Mouse (Mus musculus): ENCODE data around the gene Gng5. TPM values are rescaled to one million over a fixed set of nuclear protein-coding genes. Genes with fewer than 3 reads are reported as not detected.
A peak's percentile ranks its signal among the peaks of the same experiment; 100 is the strongest.

The Gng5 gene
- polyA plus RNA-seq, 1 experiment from 2014 or later, result 874 TPM

- peak; percentile 81 for ATAC-seq (ENCODE audit: insufficient number of reproducible peaks, insufficient read depth, low FRiP score, low TSS enrichment, low read depth)
- peak overlapping the region; percentile 94 for H3K9ac ChIP-seq
- WGBS, result under 1% methylated on average over 56 of the region's 57 CpGs
- H3K4me1 ChIP-seq, result peaks cover 28% of the 10 kb centered on the region
- peak overlapping the region; percentile 78 for H3K4me2 ChIP-seq
- H3K9me3 ChIP-seq, result no peaks in the 10 kb centered on the region
- H3K36me3 ChIP-seq, result peaks cover 12% of the 10 kb centered on the region
- H3K27me3 ChIP-seq, result no peaks in the 10 kb centered on the region
- H3K4me3 ChIP-seq, result peak overlapping the region; percentile 76
- peak overlapping the region; percentile 96 for H3K27ac ChIP-seq
Measured at GRCm38 (mm10) chr3:146500003-146500809, 599 bp downstream of the Gng5 start.

GRCm38 (mm10) chr3:146500810-146501201, 1.2 kb downstream of the Gng5 start:
- ATAC-seq (ENCODE audit: insufficient number of reproducible peaks, insufficient read depth, low FRiP score, low TSS enrichment, low read depth), result no peak
- Histone ChIP-seq H3K27ac (peak overlapping the region; percentile 96), H3K9ac (peak overlapping the region; percentile 94), H3K27me3 (no peaks in the 10 kb centered on the region), H3K9me3 (no peaks in the 10 kb centered on the region), H3K4me2 (peak overlapping the region; percentile 78), H3K36me3 (peaks cover 18% of the 10 kb centered on the region), H3K4me1 (peaks cover 28% of the 10 kb centered on the region), H3K4me3 (peak overlapping the region; percentile 76)
- 5% methylated on average over 5 of the region's 5 CpGs for WGBS

- no peaks in the 10 kb centered on the region for H3K27me3 ChIP-seq
- H3K4me3 ChIP-seq, result peak overlapping the region; percentile 76
- H3K9ac ChIP-seq, result peak overlapping the region; percentile 94
- no peak overlapping the region for H3K27ac ChIP-seq
- 61% methylated on average over 5 of the region's 5 CpGs for WGBS
- no peak for ATAC-seq (ENCODE audit: insufficient number of reproducible peaks, insufficient read depth, low FRiP score, low TSS enrichment, low read depth)
- peaks cover 28% of the 10 kb centered on the region for H3K4me1 ChIP-seq
- no peaks in the 10 kb centered on the region for H3K9me3 ChIP-seq
- peak overlapping the region; percentile 78 for H3K4me2 ChIP-seq
- peaks cover 24% of the 10 kb centered on the region for H3K36me3 ChIP-seq
Measured at GRCm38 (mm10) chr3:146501601-146502123, 2.1 kb downstream of the Gng5 start.

- Histone ChIP-seq H3K9ac (no peak overlapping the region), H3K4me2 (no peak overlapping the region), H3K4me3 (no peak overlapping the region), H3K27ac (no peak overlapping the region), H3K9me3 (no peaks in the 10 kb centered on the region), H3K36me3 (peaks cover 61% of the 10 kb centered on the region), H3K27me3 (no peaks in the 10 kb centered on the region), H3K4me1 (peaks cover 15% of the 10 kb centered on the region)
- ATAC-seq (ENCODE audit: insufficient number of reproducible peaks, insufficient read depth, low FRiP score, low TSS enrichment, low read depth), result no peak
- WGBS, result 92% methylated on average over 7 of the region's 7 CpGs
Measured at GRCm38 (mm10) chr3:146506711-146507110, 7.1 kb downstream of the Gng5 start.

GRCm38 (mm10) chr3:146520226-146520797, 20.7 kb downstream of the Gng5 start:
- peak overlapping the region; percentile 71 for H3K4me2 ChIP-seq
- H3K4me1 ChIP-seq, result peaks cover 7% of the 10 kb centered on the region; the same call in 1 of the 2 replicates
- ATAC-seq (ENCODE audit: insufficient number of reproducible peaks, insufficient read depth, low FRiP score, low TSS enrichment, low read depth), result no peak
- H3K27me3 ChIP-seq, result no peaks in the 10 kb centered on the region
- H3K9me3 ChIP-seq, result no peaks in the 10 kb centered on the region
- 40% methylated on average over 5 of the region's 5 CpGs for WGBS
- peak overlapping the region; percentile 87 for H3K9ac ChIP-seq
- peaks cover 22% of the 10 kb centered on the region for H3K36me3 ChIP-seq
- H3K27ac ChIP-seq, result peak overlapping the region; percentile 99
- peak overlapping the region; percentile 81 for H3K4me3 ChIP-seq

- Histone ChIP-seq H3K27ac (peak within 1 kb of the TSS; percentile 99), H3K36me3 (peaks cover 17% of the 10 kb centered on the region), H3K9ac (peak within 1 kb of the TSS; percentile 87), H3K4me2 (peak within 1 kb of the TSS; percentile 71), H3K27me3 (no peaks in the 10 kb centered on the region), H3K4me3 (peak within 1 kb of the TSS; percentile 81), H3K4me1 (peaks cover 7% of the 10 kb centered on the region; the same call in 1 of the 2 replicates), H3K9me3 (no peaks in the 10 kb centered on the region)
- ATAC-seq (ENCODE audit: insufficient number of reproducible peaks, insufficient read depth, low FRiP score, low TSS enrichment, low read depth), result peak; percentile 89
- whole genome bisulfite sequencing, result under 1% methylated on average over 59 of the region's 82 CpGs
Measured at GRCm38 (mm10) chr3:146520798-146521651, 21.4 kb downstream of the Gng5 start, which contains the start of gene Rpf1. Gene Rpf1, minus strand, starts transcription at chr3:146521429.

- Histone ChIP-seq H3K9ac (peak overlapping the region; percentile 87), H3K9me3 (no peaks in the 10 kb centered on the region), H3K4me3 (peak overlapping the region; percentile 81), H3K36me3 (peaks cover 17% of the 10 kb centered on the region), H3K4me1 (peaks cover 7% of the 10 kb centered on the region; the same call in 1 of the 2 replicates), H3K27ac (peak overlapping the region; percentile 99), H3K4me2 (peak overlapping the region; percentile 71), H3K27me3 (no peaks in the 10 kb centered on the region)
- 13% methylated on average over 8 of the region's 8 CpGs for WGBS
- ATAC-seq (ENCODE audit: insufficient number of reproducible peaks, insufficient read depth, low FRiP score, low TSS enrichment, low read depth), result no peak; the same call in 1 of the 2 replicates
Measured at GRCm38 (mm10) chr3:146521652-146522020, 22.0 kb downstream of the Gng5 start.

- H3K27ac ChIP-seq, result no peak overlapping the region
- H3K4me3 ChIP-seq, result no peak overlapping the region
- H3K9me3 ChIP-seq, result no peaks in the 10 kb centered on the region
- no peak overlapping the region for H3K9ac ChIP-seq
- no peaks in the 10 kb centered on the region for H3K36me3 ChIP-seq
- H3K4me1 ChIP-seq, result no peaks in the 10 kb centered on the region
- ATAC-seq (ENCODE audit: insufficient number of reproducible peaks, insufficient read depth, low FRiP score, low TSS enrichment, low read depth), result no peak
- no peaks in the 10 kb centered on the region for H3K27me3 ChIP-seq
- no peak overlapping the region for H3K4me2 ChIP-seq
- 53% methylated on average over 2 of the region's 2 CpGs for WGBS
Measured at GRCm38 (mm10) chr3:146528335-146528734, 28.7 kb downstream of the Gng5 start.

GRCm38 (mm10) chr3:146534986-146535385, 35.4 kb downstream of the Gng5 start:
- Histone ChIP-seq H3K27ac (no peak overlapping the region), H3K4me3 (no peak overlapping the region), H3K9me3 (no peaks in the 10 kb centered on the region), H3K4me2 (no peak overlapping the region), H3K36me3 (no peaks in the 10 kb centered on the region), H3K4me1 (no peaks in the 10 kb centered on the region), H3K9ac (no peak overlapping the region), H3K27me3 (no peaks in the 10 kb centered on the region)
- no peak for ATAC-seq (ENCODE audit: insufficient number of reproducible peaks, insufficient read depth, low FRiP score, low TSS enrichment, low read depth)
- WGBS, result 68% methylated on average over 6 of the region's 6 CpGs

- no peaks in the 10 kb centered on the region for H3K36me3 ChIP-seq
- no peak overlapping the region for H3K27ac ChIP-seq
- no peak overlapping the region for H3K4me2 ChIP-seq
- no peaks in the 10 kb centered on the region for H3K4me1 ChIP-seq
- ATAC-seq (ENCODE audit: insufficient number of reproducible peaks, insufficient read depth, low FRiP score, low TSS enrichment, low read depth), result no peak
- H3K27me3 ChIP-seq, result no peaks in the 10 kb centered on the region
- no peaks in the 10 kb centered on the region for H3K9me3 ChIP-seq
- no peak overlapping the region for H3K4me3 ChIP-seq
- 82% methylated on average over 4 of the region's 4 CpGs for whole genome bisulfite sequencing
- no peak overlapping the region for H3K9ac ChIP-seq
Measured at GRCm38 (mm10) chr3:146540521-146541273, 41.1 kb downstream of the Gng5 start.
